Mouse (Mus musculus) forebrain, embryonic 14.5 days (tissue): Measurements from ENCODE around the gene Carns1. TPM values are rescaled to one million over a fixed set of nuclear protein-coding genes. Genes with fewer than 3 reads are reported as not detected.
A peak's percentile ranks its signal among the peaks of the same experiment; 100 is the strongest.

ENCODE experiments used
- ATAC-seq: fragments of 200-750 bp; cut with Nextera tagmentation; 2 replicates; pipeline ENCODE4 v1.8.0; 2017; ENCODE audit warnings: mild to moderate bottlenecking, moderate library complexity
- DNase-seq: peaks from one replicate; pipeline ENCODE4 v3.0.0-alpha.2; 2015; ENCODE audit warnings: low spot score
- H3K27ac ChIP-seq: fragments of 300-500 bp; sonication (generic); 2 replicates; pipeline ENCODE4 v1.5.1; 2014; ENCODE audit warnings: low read depth, mild to moderate bottlenecking, control low read depth, low read length, moderate library complexity
- H3K27me3 ChIP-seq: fragments of 300-500 bp; sonication (generic); replicated peaks from 2 replicates; pipeline ENCODE4 v1.6.1; 2014; ENCODE audit warnings: low read length, control low read depth, mixed read lengths; ENCODE audit not compliant: control insufficient read depth, insufficient read depth
- H3K36me3 ChIP-seq: fragments of 300-500 bp; sonication (generic); 2 replicates; pipeline ENCODE4 v1.6.1; 2014; ENCODE audit warnings: low read length, control low read depth; ENCODE audit not compliant: control insufficient read depth, insufficient read depth
- H3K4me1 ChIP-seq: fragments of 300-500 bp; sonication (generic); 2 replicates; pipeline ENCODE4 v1.6.1; 2014; ENCODE audit warnings: antibody characterized with exemption, low read length, control low read depth; ENCODE audit not compliant: control insufficient read depth, insufficient read depth
- H3K4me2 ChIP-seq: fragments of 300-500 bp; sonication (generic); 2 replicates; pipeline ENCODE4 v1.6.1; 2014; ENCODE audit warnings: mild to moderate bottlenecking, control low read depth, low read length
- H3K4me3 ChIP-seq: fragments of 300-500 bp; sonication (generic); 2 replicates; pipeline ENCODE4 v1.5.1; 2014; ENCODE audit warnings: low read depth, low read length, control low read depth
- H3K9ac ChIP-seq: fragments of 300-500 bp; sonication (generic); 2 replicates; pipeline ENCODE4 v1.6.1; 2014; ENCODE audit warnings: mild to moderate bottlenecking, low read length, control low read depth, moderate library complexity
- H3K9me3 ChIP-seq: fragments of 300-500 bp; sonication (generic); replicated peaks from 2 replicates; pipeline ENCODE4 v1.6.1; 2016; ENCODE audit warnings: low read length, control low read depth, mixed read lengths; ENCODE audit not compliant: control insufficient read depth
- WGBS: fragments of 180-500 bp; shearing (Covaris S2); extraction: QIAGEN DNeasy Blood & Tissue Kit; methylation state at CpG from one replicate; pipeline ENCODE4 v1.1.7; 2014; 5-methylcytosine and 5-hydroxymethylcytosine counted together
- polyA plus RNA-seq: library from polyadenylated mRNA; unstranded; fragments of >200 nt; fragmentation: Nextera tagmentation; extraction: Ambion mirVana; gene quantifications from 2 replicates; pipeline ENCODE4 v1.2.1, GENCODE M21; 2014

The Carns1 gene
- 3.9 and 4.2 TPM in 2 replicates for polyA plus RNA-seq

DNA sequence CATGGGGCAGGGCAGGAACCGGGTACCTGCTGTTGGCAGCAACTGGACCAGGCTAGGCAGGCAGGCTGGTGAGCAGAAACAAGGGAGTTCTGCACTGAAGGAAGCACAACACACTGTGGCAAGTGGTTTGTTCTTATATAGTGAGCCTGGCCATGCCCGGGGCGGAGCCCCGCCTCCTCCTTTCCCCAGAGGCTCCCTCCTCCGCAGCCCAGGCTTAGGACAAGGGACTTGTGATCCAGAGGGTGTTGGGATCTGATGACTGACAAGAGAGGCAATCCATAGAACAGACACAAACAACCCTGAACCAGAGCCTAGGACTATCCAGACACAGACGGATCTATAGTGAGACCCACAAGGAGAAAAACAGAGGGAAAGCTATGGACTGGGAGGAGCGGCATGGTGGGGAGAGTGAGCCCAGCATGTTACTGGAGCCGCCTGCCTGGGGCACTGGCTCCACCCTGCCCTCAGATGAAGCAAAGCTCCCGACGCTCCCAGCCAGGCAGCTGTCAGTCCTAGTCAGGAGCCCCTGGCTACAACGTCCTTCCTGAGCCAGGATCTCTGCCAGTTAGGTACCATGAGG is at the start of gene Carns1:
Gene Carns1, minus strand, starts transcription at position 112 of the 580 bp plus-strand sequence.
- H3K27ac ChIP-seq, result no peak within 1 kb of the TSS

DNA sequence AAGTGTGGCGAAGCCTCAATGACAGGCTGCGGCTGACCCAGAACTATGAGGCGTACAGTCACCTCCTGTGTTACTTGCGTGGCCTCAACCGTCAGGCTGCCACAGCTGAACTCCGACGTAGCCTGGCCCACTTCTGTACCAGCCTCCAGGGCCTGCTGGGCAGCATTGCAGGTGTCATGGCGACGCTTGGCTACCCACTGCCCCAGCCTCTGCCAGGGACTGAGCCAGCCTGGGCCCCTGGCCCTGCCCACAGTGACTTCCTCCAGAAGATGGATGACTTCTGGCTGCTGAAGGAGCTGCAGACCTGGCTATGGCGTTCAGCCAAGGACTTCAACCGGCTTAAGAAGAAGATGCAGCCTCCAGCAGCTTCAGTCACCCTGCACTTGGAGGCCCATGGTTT is 46.9 kb upstream of the Carns1 start:
- H3K27me3 ChIP-seq, result 0 out of 2 replicates have a peak, but pooled peaks cover 3% of the 10 kb centered on the region
- 84% methylated on average over 11 of the region's 11 CpGs for WGBS

More for the DNA sequence above, at the start of gene Carns1:
- Histone ChIP-seq H3K4me2 (peak within 1 kb of the TSS; percentile 28), H3K9ac (peak within 1 kb of the TSS; percentile 43; the same call in 1 of the 2 replicates), H3K27me3 (no peaks in the 10 kb centered on the region), H3K4me3 (no peak within 1 kb of the TSS), H3K36me3 (no peaks in the 10 kb centered on the region), H3K9me3 (no peaks in the 10 kb centered on the region), H3K4me1 (peaks cover 7% of the 10 kb centered on the region)
- peak; percentile 57; the same call in 1 of the 2 replicates for ATAC-seq
- no peak for DNase-seq
- WGBS, result 4% methylated on average over 11 of the region's 11 CpGs

DNA sequence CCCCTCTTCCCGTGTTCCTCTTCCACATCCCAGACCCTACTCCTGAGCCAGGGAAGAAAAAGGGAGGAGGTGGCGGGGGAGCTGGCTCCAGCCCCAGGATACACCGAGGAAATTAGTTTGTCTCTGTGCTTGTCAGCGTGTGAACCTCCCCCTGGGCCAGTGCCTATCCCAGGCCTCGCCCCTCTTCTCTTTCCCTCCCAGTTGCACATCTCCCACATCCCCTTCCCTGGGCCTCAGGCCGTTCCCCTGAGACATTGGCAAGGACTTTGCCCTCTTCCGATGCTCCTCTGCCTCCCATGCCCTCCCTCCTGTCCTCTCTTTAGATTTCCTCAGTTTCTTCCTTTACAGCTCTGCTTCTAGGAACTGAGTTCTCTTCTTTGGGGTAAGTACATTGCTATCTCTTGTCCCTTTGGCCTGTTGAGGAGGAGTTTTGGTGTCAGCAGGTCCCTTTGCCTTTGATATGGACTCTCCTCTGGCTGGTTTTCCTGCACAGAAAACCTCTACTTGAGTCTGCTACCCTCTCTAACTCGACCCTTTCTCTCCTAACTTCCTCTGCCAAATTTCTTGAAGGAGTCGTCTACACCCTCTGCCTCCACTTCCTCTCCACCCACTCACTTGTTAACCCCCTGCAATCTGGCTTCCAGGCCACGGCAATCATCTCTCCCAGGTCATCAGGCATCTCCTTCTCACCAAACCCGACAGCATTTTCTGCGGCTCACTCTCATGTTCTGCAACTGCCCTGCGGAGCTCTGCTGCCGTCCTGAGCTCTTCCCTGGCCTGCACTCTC is 45.9 kb upstream of the Carns1 start:
- H3K4me1 ChIP-seq, result peaks cover 6% of the 10 kb centered on the region; the same call in 1 of the 2 replicates
- H3K27ac ChIP-seq, result no peak overlapping the region
- no peak for ATAC-seq
- H3K36me3 ChIP-seq, result no peaks in the 10 kb centered on the region
- 0 out of 2 replicates have a peak overlapping the region, but pooled peaks have one; percentile 13 for H3K9ac ChIP-seq
- DNase-seq, result peak; percentile 37
- H3K9me3 ChIP-seq, result no peaks in the 10 kb centered on the region
- WGBS, result 52% methylated on average over 14 of the region's 14 CpGs
- no peak overlapping the region for H3K4me2 ChIP-seq
- H3K4me3 ChIP-seq, result no peak overlapping the region
- peaks cover 10% of the 10 kb centered on the region for H3K27me3 ChIP-seq

More for the DNA sequence above, 46.9 kb upstream of the Carns1 start:
- Histone ChIP-seq H3K4me3 (no peak overlapping the region), H3K36me3 (no peaks in the 10 kb centered on the region), H3K4me2 (no peak overlapping the region), H3K4me1 (peaks cover 6% of the 10 kb centered on the region; the same call in 1 of the 2 replicates), H3K27ac (no peak overlapping the region), H3K9ac (peak overlapping the region; percentile 25; the same call in 1 of the 2 replicates), H3K9me3 (no peaks in the 10 kb centered on the region)
- no peak for DNase-seq
- ATAC-seq, result no peak

DNA sequence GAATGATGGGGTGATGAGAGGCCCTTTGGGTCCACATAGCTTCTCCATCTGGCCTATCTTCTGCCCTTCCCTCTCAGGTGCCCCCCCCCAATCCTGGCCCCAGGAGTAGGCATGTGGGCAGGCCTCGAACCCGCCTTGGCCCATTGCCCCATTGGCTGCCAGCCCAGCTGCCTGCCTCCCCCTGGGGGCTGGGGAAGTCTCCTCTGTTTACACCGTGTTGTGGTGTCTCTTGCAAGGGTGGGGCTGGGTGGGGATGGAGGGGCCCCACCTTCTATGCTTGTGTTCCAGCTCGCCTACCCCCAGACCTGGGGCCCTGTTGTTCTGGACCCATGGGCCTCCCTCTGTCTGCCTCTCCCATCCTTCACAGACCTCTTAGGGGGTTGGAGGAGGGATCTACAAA is 45.1 kb upstream of the Carns1 start:
- no peak for ATAC-seq
- no peaks in the 10 kb centered on the region for H3K9me3 ChIP-seq
- no peaks in the 10 kb centered on the region for H3K36me3 ChIP-seq
- H3K27me3 ChIP-seq, result peaks cover 17% of the 10 kb centered on the region
- no peak for DNase-seq
- no peak overlapping the region for H3K9ac ChIP-seq
- no peak overlapping the region for H3K4me3 ChIP-seq
- no peak overlapping the region for H3K27ac ChIP-seq
- H3K4me2 ChIP-seq, result no peak overlapping the region
- peaks cover 6% of the 10 kb centered on the region; the same call in 1 of the 2 replicates for H3K4me1 ChIP-seq
- 45% methylated on average over 4 of the region's 4 CpGs for WGBS

DNA sequence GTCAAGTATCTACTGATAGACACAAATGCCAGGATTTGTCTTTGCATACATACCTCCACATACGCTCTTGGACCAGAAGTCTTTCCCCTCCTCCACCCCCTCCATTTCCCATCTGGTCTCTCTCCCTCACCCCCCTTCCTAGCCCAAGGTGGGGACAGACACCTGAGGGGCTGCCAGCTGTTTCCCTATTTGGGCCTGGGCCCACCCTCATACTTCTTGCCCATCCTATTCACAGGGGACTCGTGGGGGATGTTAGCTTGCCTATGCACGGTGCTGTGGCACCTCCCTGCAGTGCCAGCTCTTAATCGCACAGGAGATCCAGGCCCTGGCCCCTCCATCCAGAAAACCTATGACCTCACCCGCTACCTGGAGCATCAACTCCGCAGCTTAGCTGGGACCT is 44.7 kb upstream of the Carns1 start:
- H3K27me3 ChIP-seq, result peaks cover 20% of the 10 kb centered on the region

DNA sequence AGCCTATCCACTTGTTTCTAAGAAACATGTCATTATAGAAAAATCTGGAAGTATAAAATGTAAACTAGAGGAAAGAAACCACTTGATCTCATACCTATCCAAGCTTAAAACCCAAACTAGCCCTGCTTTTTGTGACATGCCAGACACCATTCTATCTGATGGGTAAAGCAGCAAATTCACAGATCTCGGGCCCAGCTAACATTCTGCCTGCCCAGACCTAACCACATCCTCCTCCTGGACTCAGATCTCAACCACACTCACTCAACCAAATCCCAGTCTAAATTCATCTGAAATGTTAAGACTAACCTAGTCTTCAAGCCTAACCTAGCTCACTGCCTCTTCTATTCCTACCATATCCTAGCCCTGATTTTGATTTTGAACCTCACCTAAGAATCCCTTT is 43.5 kb upstream of the Carns1 start:
- no peak overlapping the region for H3K27ac ChIP-seq
- DNase-seq, result no peak
- H3K4me2 ChIP-seq, result no peak overlapping the region
- peaks cover 26% of the 10 kb centered on the region for H3K27me3 ChIP-seq
- H3K4me3 ChIP-seq, result no peak overlapping the region
- H3K4me1 ChIP-seq, result peaks cover 21% of the 10 kb centered on the region
- no peaks in the 10 kb centered on the region for H3K9me3 ChIP-seq
- ATAC-seq, result no peak
- H3K36me3 ChIP-seq, result no peaks in the 10 kb centered on the region
- no peak overlapping the region for H3K9ac ChIP-seq
- WGBS, result 72% methylated on average over 1 of the region's 1 CpGs

More for the DNA sequence above, 44.7 kb upstream of the Carns1 start:
- Histone ChIP-seq H3K9ac (no peak overlapping the region), H3K4me2 (no peak overlapping the region), H3K36me3 (no peaks in the 10 kb centered on the region), H3K4me1 (peaks cover 10% of the 10 kb centered on the region), H3K27ac (no peak overlapping the region), H3K4me3 (no peak overlapping the region), H3K9me3 (no peaks in the 10 kb centered on the region)
- ATAC-seq (no peak), DNase-seq (no peak)
- WGBS, result 78% methylated on average over 6 of the region's 6 CpGs

DNA sequence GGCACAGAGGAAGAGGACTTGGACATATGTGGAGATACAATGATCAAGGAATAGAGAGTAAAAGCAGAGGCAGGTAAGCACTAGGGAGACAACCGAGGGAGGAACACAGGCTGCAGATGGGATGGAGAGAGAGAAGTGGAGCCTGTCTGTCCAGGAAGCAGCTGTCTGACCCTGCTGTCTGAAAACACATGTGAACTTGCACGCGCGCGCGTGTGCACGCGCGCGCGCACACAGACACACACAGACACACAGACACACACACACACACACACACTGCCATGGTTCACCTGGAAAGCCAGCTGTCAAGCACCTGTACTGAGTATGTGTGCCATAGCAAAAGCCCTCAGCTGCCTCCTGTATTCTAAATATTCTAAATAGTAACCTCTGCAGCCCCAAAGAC is 43.0 kb upstream of the Carns1 start:
- Histone ChIP-seq H3K4me2 (no peak overlapping the region), H3K36me3 (no peaks in the 10 kb centered on the region), H3K4me3 (no peak overlapping the region), H3K27ac (no peak overlapping the region), H3K4me1 (peaks cover 21% of the 10 kb centered on the region), H3K9ac (no peak overlapping the region), H3K9me3 (no peaks in the 10 kb centered on the region), H3K27me3 (peaks cover 27% of the 10 kb centered on the region)
- ATAC-seq (no peak), DNase-seq (no peak)
- WGBS, result 84% methylated on average over 11 of the region's 11 CpGs

DNA sequence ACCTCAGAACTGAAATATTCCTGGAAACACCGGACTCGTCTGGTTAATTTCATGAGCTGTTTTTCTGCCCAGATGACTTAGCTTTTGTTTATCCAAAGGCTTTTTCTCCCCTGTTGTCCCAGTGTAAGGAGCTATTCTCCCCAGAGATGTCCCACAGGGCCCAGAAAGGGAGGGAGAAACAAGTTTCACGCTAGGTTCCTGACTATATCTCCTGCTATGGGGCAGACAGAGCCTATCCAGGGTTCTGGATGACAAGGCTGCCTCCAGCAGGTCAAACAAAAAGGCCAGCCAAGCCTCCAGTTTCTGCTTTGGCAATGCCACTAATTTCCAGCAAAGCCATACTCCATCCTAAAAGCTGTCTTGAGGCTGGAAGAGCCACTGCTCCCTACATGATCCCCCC is 42.6 kb upstream of the Carns1 start:
- Histone ChIP-seq H3K9ac (no peak overlapping the region), H3K9me3 (no peaks in the 10 kb centered on the region), H3K27ac (no peak overlapping the region), H3K4me1 (peaks cover 21% of the 10 kb centered on the region), H3K4me2 (no peak overlapping the region), H3K4me3 (no peak overlapping the region), H3K27me3 (peaks cover 31% of the 10 kb centered on the region), H3K36me3 (no peaks in the 10 kb centered on the region)
- WGBS, result 32% methylated on average over 3 of the region's 3 CpGs
- DNase-seq (no peak), ATAC-seq (no peak)

DNA sequence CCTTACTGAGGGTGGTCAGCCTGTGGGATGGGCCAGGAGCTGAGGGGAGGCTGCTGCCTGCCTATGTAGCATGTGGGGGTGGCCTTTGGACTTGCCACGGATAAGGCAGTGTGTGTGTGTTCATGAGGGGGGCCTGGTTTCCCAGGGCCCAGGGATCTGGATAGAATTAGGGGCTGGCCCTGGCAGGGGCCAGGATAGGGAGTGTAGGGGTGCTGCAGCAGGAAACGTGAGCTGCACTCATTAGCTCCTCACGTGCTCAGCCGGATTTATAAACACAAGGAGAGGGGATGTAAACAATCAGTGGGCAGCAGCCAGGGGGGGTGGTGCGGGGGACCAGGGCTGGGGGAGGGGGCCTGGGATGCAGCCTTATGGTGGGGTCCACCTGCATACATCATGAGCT is 41.9 kb upstream of the Carns1 start:
- H3K4me2 ChIP-seq, result no peak overlapping the region
- 7% methylated on average over 5 of the region's 5 CpGs for WGBS
- no peak overlapping the region for H3K27ac ChIP-seq
- no peaks in the 10 kb centered on the region for H3K36me3 ChIP-seq
- H3K9ac ChIP-seq, result no peak overlapping the region
- peaks cover 21% of the 10 kb centered on the region for H3K4me1 ChIP-seq
- ATAC-seq, result no peak
- no peaks in the 10 kb centered on the region for H3K9me3 ChIP-seq
- H3K4me3 ChIP-seq, result no peak overlapping the region
- no peak for DNase-seq
- H3K27me3 ChIP-seq, result peaks cover 37% of the 10 kb centered on the region
